Mouse (Mus musculus) G1E (cell line): ENCODE results near the gene Itga9.

Source experiments
- CTCF ChIP-seq: IDR thresholded peaks from 2 replicates; pipeline ENCODE4 v1.5.1; 2012; ENCODE audit warnings: low read depth, low read length, inconsistent platforms, mixed read lengths
- GATA1 ChIP-seq: IDR thresholded peaks from 2 replicates; pipeline ENCODE4 v1.6.1; 2012; ENCODE audit warnings: borderline replicate concordance, low read length, inconsistent platforms, mixed read lengths
- GATA2 ChIP-seq: IDR thresholded peaks from 2 replicates; pipeline ENCODE4 v1.6.1; 2012; ENCODE audit warnings: low read depth, low read length, inconsistent platforms, borderline replicate concordance
- POLR2AphosphoS5 ChIP-seq: IDR thresholded peaks from 2 replicates; pipeline ENCODE4 v1.6.1; 2012; ENCODE audit warnings: low read depth, low read length, inconsistent platforms; ENCODE audit not compliant: insufficient replicate concordance
- TAL1 ChIP-seq: conservative IDR thresholded peaks from 2 replicates; pipeline ENCODE4 v1.6.1; 2012; ENCODE audit warnings: low read depth, low read length, inconsistent platforms, mixed read lengths

- no peak for TF ChIP-seq GATA1
- TF ChIP-seq CTCF, result no peak
- TF ChIP-seq POLR2AphosphoS5, result no peak
- no peak for TF ChIP-seq TAL1
- TF ChIP-seq GATA2, result no peak
Measured at GRCm38 (mm10) chr9:118873596-118873995, 267.1 kb downstream of the Itga9 start.
